Mouse (Mus musculus): ENCODE data around the gene Ifna1.
"Not testable (repeated sequence)": the region's sequence is repeated elsewhere in the genome, so short reads cannot be mapped to it uniquely, and the experiment has no call there.

Ifna1 gene

DNA sequence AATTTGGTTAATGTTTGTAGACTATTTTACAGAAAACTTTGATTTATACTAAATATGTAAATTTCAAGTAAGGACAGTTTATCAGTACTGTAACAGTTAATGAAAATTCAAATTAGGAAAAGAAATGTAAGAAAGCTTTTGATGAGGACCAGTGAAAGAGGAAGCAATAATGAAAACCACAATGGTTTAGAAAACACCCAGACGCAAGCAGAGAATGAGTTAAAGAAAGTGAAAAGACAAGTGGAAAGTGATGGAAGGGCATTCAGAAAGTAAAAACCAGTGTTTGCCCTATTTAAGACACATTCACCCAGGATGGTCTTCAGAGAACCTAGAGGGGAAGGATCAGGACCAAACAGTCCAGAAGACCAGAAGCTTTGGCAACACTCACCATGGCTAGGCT lies at the start of gene Ifna1:
Gene Ifna1 (plus strand): TSS at position 390 of the 400 bp plus-strand sequence.
- no peak for DNase-seq (ENCODE audit: low spot score)

DNA sequence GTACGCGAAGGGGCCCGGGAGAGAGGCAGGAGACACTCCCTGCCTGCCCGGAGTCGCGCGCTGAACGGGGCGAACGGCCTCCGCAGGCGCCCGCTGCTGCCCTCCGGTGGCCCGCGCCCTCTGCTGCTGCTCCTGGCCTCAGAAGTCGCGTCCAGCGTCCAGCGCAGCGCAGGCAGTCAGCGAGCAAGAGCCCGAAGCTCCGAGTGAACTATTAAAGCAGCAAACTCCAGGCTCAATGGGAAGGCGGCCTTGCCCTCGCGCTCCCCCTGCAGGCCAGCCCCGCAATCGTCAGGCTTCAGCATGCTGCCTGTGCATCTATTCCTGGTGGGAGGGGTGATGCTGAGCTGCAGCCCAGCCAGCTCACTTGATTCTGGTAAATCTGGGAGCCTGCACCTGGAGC lies 46.9 kb upstream of the Ifna1 start, which contains the start of gene Gm13287:
Gene Gm13287 (plus strand): TSS at position 301 of the 400 bp plus-strand sequence.
- DNase-seq (ENCODE audit: low spot score), result not testable (repeated sequence)

DNA sequence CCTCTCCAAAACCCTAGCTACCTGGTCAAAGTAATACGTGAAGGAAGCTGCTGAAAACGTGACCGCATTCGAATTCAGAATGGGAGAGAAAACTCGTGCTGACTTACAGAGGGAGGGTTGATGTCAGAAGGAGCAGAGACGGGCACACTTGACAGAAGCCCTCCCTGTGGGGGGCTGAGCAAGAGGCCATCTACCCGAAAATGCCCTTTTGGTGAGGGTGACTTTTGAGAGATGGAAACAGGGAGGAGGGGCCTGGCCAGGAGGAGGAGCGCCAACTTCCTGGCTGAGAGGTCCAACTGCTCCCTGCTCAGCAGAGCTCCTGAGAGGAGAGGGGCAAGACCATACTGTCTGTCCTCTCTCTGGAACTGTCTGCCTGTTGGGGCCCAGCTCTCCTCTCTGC lies 44.7 kb upstream of the Ifna1 start, which contains the start of gene Gm13288:
Gene Gm13288 (plus strand): TSS at position 301 of the 400 bp plus-strand sequence.
- not testable (repeated sequence) for DNase-seq (ENCODE audit: low spot score)

DNA sequence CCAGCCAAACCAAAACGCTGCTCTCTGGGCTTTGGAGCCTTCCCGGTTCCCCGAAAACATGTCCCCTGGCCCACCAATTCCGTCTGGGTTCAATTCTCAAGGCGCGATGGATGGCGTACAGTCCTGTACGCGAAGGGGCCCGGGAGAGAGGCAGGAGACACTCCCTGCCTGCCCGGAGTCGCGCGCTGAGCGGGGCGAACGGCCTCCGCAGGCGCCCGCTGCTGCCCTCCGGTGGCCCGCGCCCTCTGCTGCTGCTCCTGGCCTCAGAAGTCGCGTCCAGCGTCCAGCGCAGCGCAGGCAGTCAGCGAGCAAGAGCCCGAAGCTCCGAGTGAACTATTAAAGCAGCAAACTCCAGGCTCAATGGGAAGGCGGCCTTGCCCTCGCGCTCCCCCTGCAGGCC lies 44.1 kb upstream of the Ifna1 start:
- DNase-seq (ENCODE audit: low spot score), result not testable (repeated sequence)

DNA sequence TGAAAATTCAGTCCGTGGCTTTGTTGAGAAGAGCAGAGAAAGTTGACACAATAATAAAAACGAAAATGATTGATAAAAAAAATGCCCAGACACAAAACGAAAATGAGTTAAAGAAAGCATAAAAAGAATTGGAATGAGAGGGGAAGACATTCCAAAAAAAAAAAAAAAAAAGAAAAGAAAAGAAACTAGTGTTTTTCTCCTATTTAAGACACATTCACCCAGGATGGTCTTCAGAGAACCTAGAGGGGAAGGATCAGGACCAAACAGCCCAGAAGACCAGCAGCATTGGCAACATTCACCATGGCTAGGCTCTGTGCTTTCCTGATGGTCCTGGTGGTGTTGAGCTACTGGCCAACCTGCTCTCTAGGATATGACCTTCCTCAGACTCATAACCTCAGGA lies 34.0 kb upstream of the Ifna1 start, which contains the start of gene Ifna7:
Gene Ifna7 (plus strand): TSS at position 301 of the 400 bp plus-strand sequence.
- DNase-seq (ENCODE audit: low spot score), result no peak

DNA sequence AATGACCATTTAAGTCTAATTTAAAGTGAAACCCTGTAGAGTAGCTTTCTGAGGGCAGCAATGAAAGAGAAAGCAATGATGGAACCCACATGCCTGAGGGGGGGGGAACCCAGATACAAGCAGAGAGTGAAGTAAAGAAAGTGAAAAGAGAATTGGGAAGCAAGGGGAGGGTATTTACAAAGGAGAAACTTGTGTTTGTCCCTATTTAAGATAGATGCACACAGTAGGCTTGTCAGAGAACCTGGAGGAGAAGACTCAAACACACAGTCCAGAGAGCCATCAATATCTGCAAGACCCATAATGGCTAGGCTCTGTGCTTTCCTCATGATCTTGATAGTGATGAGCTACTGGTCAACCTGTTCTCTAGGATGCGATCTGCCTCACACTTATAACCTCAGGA lies 30.2 kb upstream of the Ifna1 start, which contains the start of gene Ifna11:
Gene Ifna11 (plus strand): TSS at position 301 of the 400 bp plus-strand sequence.
- DNase-seq (ENCODE audit: low spot score), result no peak

DNA sequence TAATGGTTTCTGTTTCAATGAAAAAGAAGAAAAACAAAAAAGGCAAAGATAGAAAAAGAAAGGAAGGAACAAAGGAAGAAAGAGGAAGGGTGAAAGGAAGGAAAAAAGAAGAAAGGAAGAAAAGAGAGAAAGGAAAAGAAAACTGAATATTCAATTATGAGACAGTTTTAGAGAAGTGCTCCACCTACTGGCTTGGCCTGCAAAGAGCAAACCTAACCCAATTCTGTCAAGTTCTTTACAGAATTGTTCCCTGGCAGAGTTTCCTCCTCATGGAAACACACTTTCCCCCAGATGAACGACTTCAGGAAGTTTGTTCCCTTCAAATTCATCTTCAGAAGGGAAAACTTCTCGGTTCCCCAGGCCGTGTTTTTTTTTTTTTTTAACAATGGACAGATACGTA lies 26.9 kb upstream of the Ifna1 start:
- peak; percentile 39 for DNase-seq (ENCODE audit: low spot score)

DNA sequence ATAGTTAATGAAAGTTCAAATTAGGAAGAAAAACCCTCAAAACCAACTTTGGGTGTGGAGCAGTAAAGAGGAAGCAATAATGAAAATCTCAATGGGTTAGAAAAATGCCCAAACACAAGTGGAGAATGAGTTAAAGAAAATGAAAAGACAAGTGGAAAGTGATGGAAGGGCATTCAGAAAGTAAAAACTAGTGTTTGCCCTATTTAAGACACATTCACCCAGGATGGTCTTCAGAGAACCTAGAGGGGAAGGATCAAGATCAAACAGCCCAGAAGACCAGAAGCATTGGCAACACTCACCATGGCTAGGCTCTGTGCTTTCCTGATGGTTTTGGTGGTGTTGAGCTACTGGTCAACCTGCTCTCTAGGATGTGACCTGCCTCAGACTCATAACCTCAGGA lies 22.8 kb upstream of the Ifna1 start, which contains the start of gene Ifna6:
Gene Ifna6 (plus strand): TSS at position 301 of the 400 bp plus-strand sequence.
- DNase-seq (ENCODE audit: low spot score), result not testable (repeated sequence)

DNA sequence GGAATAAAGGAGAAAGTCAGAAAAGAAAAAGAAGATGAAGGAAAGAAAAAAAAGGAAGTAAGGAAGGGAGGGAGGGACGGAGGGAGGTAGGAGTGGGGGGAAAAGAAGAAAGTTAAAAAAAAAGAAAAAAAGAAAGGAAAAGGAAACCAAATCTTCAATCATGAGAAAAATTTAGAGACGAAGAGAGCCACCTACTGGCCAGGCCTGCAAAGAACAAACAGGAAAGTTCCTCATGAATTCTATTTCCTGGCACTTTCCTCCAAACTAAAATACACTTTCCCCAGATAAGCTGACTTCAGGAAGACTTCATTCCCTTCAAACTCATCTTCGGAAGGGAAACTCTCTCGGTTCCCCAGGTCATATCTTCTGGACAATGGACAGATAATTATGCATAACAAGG lies 19.4 kb upstream of the Ifna1 start:
- peak; percentile 58 for DNase-seq (ENCODE audit: low spot score)

DNA sequence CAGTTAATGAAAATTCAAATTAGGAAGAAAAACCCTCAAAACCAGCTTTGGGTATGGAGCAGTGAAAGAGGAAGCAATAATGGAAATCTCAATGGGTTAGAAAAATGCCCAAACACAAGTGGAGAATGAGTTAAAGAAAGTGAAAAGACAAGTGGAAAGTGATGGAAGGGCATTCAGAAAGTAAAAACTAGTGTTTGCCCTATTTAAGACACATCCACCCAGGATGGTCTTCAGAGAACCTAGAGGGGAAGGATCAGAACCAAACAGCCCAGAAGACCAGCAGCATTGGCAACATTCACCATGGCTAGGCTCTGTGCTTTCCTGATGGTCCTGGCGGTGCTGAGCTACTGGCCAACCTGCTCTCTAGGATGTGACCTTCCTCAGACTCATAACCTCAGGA lies 14.7 kb upstream of the Ifna1 start, which contains the start of gene Ifna5:
Gene Ifna5 (plus strand): TSS at position 301 of the 400 bp plus-strand sequence.
- DNase-seq (ENCODE audit: low spot score), result not testable (repeated sequence)

DNA sequence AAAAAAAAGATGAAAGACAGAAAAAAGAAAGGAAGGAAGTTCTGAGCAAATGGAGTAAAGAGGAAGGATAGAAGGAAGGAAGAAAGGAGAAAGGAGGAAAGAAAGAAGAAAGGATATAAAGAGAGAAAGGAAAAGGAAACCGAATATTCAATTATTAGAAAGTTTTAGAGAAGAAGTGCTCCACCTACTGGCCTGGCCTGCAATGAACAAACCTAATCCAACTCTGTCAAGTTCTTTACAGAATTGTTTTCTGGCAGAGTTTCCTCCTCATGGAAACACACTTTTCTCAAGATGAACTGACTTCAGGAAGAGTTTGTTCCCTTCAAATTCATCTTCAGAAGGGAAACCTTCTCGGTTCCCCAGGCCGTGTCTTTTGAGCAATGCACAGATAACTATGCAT lies 11.1 kb upstream of the Ifna1 start:
- DNase-seq (ENCODE audit: low spot score), result peak; percentile 39

DNA sequence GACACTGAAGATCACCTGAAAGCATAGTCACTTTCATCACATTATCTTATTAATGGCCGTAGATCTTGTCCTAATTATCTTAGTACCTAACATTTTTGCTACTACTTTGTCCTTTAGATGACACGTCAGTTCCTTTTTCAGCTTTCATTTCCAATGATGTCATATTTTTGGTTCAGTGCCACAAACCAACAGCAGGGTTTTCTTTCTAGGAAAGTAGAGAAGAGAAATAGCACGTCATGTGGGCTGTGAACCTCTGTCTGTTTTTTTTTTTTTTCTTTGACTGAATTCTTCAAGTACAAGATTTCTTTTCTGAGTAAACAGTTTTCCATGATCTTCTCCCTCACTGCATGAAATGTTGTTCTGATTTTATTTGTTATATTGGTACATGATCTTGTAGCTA lies 9.8 kb upstream of the Ifna1 start:
- no peak for DNase-seq (ENCODE audit: low spot score)

DNA sequence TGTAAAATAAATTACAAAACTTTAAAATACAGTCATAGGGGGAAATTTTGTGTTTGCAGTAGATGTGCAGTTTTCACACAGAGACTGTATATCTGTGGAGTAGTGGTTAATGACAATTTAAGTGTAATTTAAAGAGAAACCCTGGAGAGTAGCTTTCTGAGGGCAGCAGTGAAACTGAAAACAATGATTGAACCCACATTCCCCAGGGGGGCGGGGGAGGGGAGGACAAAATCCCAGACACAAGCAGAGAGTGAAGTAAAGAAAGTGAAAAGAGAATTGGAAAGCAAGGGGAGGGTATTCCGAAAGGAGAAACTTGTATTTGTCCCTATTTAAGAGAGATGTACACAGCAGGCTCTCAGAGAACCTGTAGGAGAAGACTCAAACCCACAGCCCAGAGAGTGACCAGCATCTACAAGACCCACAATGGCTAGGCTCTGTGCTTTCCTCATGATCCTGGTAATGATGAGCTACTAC lies 8.4 kb upstream of the Ifna1 start, which contains the start of gene Ifna4:
Gene Ifna4 (plus strand): TSS at position 424 of the 474 bp plus-strand sequence.
- no peak for DNase-seq (ENCODE audit: low spot score)

DNA sequence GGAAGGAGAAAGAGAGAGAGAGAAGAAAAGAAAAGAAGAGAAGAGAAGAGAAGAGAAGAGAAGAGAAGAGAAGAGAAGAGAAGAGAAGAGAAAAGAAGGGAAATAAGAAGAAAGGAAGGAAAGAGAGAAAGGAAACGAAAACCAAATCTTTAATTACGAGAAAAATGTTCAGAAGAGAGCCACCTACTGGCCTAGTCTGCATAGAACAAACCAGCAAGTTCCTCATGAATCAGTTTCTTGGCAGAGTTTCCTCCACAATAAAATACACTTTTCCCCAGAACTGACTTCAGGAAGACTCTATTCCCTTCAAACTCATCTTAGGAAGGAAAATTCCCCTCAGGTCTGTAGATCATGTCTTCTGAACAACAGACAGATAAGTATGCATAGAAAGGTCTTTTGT lies 4.6 kb upstream of the Ifna1 start:
- no peak for DNase-seq (ENCODE audit: low spot score)

DNA sequence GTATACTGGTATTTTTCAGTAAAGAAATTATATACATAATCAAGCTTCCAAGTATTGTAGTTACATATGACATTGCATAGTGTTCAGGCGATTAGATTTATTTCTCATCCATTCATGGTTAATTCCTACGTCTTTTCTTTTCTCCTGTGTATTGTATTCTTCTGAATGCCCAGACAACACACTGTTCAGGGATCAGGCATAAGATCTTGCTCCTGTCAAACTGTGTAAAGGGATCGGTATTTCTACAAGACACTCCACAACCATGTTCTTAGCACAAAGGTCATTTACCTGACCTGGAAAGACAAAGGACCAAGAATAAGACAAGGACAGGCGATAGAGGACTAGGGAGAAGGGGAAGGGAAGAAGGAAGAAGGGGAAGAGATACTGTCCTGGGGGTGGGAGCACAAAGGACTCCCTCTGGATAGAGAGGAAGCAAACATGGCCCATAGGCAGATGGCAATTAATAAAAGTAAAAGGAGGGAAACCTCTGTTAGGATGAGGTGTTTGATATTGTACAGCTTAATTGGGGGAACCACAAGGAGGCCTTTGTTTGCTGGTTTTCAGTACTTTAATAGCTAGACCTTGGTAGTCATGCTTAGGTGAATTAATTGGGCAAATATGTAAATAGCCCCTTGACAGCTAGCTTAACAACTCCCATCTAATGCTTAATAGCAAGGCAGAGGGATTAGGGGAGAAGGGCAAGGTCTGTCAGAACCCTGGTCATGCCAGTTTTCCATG lies 1.3 kb downstream of the Ifna1 start:
- no peak for DNase-seq (ENCODE audit: low spot score)

DNA sequence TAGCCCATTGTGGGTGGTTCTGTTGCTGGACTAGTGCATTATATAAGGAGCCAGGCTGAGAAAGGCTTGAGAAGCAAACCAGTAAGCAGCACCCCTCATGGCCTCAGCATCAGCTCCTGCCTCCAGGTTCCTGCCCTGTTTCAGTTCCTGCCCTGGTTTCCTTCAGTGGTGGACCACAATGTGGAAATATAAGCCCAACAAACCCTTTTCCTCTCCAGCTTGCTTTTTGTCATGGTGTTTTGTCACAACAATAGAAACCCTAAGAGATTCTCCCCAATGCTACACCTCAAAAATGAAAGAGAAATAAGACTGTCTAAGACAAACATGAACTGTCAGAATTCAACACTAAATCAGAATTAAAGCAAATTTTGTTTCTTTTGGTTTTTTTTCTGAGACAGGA lies 9.3 kb downstream of the Ifna1 start:
- DNase-seq (ENCODE audit: low spot score), result no peak

DNA sequence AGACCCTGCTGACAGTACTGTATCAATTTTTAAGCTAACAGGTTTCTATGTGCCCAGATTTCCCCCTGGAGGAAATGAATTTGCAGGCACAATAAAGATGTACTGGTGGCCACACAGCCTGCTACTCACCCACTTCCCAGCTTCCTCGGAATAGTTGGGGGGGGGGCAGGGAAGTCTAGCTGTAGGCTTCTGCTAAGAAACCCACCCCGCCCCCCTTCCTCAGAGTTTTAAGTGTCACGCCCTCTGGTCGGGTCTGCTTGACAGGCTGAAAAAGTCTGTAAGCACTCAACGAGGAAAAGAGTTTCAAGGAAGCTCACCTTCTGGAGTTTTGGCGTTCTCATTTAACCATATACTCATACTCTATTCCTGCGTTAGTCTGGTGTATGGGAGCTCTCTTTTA lies 13.4 kb downstream of the Ifna1 start:
- peak; percentile 51 for DNase-seq (ENCODE audit: low spot score)

DNA sequence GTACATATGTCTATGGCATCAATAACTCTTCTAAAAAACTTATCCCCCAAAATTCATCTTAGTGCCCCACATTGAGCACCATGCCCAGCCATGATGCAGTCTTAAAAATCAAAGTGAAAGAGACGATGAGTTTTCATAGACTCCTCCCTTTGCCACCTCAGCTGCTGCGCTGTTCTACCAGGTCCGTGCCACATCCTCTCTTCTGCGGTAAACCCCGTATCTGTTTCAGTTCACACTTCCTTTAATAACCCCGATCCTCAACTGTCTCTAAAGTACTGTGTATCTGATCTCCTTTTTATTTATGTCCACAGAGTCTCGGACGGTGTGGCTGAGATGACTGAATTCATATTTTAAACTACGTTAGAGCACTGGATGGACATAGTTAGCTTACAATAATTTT lies 14.7 kb downstream of the Ifna1 start:
- no peak for DNase-seq (ENCODE audit: low spot score)

DNA sequence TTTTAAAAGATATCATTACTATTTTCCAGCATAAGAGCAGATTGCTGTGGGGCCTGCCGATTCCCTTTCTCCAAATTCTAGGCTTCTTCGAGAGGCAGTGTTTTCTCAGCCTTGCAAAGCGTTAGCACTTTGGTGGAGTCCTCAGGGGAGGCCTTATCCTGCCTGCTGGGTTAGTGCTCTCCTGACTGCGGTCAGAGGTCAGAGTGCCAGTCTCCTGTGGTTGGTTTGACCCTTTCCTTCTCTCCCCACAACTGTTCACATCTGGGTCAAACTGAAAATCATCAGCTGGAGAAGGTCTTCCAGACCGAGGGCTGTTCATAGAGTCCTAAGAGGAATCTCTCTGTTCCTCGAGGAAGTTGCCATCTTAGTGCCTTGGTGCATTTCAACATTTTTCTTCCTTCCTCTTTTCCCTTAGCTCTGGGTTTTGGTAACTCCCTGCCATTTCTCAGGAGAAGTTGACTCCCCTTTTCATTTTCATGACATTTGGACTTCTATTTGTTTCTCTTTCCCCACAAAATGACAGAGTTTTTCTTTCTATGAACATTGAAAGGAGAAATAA lies 15.2 kb downstream of the Ifna1 start:
- DNase-seq (ENCODE audit: low spot score), result no peak

DNA sequence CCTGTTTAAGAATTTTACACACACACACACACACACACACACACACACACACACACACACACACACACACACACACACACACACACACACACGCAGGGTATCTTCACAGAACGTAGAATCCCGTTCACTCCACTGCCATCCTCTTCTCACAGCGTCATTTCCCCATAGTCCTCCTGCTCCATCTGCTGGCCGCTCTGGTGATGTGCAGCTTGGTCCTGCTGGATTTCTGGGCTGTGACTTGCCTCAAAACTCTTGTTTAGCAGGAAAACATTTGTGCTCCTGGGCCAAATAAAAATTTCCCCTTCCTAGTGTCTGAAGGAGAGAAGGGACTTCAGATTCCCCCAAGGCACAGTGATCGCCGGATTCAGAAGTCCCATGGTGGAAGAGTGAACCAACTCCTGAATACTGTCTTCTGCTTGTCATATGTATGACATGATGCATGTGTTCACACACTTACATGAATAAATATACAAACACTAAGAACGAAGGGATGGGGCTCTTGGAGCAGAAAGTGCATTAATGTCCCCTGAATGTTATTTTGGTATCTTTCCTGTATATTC lies 17.6 kb downstream of the Ifna1 start:
- DNase-seq (ENCODE audit: low spot score), result peak; percentile 90

DNA sequence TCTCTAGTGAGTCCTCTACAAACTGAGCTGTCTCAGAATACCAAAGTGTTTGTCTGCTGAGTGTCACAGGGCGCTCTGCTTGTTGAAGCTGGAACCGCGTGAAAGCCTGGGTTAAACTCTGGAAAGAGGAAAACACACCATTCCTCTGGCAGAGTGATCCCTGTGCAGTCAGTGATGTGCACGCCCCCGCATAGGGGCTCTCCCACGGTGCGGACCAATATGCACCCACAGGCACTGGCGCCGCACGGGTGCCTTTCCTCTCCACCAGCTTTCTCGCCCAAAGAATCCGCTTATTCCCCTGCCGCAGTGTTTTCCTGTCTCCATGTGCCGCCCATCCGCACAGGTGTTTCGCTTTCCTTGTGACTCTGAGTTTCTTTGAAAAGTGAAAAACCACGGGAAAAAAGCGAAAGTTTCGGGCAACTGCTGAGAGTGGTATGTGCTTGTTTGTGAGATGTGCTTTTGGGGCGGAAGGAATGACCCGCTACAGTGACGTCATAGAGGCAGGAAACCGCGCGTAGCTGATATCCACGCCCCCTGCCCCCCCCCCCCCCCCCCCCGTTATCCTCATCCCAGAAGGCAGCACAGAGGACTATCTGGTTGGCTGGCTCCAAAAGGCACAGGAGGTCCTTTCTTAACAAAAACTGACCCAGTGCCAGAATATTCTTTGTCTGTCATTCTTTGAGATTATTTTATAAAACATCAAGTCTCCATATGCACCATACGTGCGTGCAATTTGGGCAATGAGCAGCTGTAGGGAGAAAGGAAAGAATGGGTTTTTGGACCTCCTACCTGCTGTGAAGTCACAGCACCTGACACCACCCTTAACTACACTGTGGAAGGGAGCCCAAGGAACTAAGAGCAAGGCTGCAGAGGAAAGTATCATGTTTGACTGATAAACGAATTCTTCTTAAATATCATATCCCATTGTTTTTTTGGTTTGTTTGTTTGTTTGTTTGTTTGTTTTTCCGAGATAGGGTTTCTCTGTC lies 18.3 kb downstream of the Ifna1 start:
- DNase-seq (ENCODE audit: low spot score), result peak; percentile 66
